Mouse (Mus musculus): Measurements from ENCODE around the gene Hmx3. TPM values are rescaled to one million over a fixed set of nuclear protein-coding genes. Genes with fewer than 3 reads are reported as not detected.

Hmx3 gene
- polyA plus RNA-seq, 1 experiment from 2014 or later: 0.61 TPM

DNA sequence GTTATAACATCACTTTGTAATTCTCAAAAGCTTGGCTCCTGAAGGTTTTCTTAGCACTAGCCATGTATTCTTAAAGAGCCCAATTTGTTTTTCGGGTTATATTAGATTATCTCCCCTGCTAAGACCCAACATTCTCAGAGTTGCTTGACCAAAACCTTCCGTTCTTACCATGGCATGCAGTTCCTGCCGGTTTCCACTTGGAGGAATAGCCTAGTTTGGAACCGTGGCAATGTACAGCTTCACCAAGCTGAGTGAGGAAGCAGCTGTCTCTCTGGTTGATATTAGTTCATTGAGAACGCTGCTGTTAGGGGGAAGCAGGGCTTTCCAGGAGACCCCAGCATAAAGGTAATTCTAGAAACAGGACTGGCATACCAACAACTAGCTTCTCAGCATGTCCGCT, 32.6 kb downstream of the Hmx3 start:
- H3K36me3 ChIP-seq: peaks cover 43% of the 10 kb centered on the region
- no peak overlapping the region for H3K27ac ChIP-seq
- H3K27me3 ChIP-seq (ENCODE audit: insufficient read depth, poor library complexity, severe bottlenecking): no peaks in the 10 kb centered on the region
- WGBS: 76% methylated on average over 6 of the region's 6 CpGs
- no peaks in the 10 kb centered on the region for H3K9me3 ChIP-seq
- DNase-seq (ENCODE audit: low spot score): no peak
- no peaks in the 10 kb centered on the region for H3K4me1 ChIP-seq (replicated peaks)
- H3K4me3 ChIP-seq: no peak overlapping the region

GRCm38 (mm10) chr7:131582178-131582577, 39.5 kb downstream of the Hmx3 start:
- Histone ChIP-seq H3K36me3 (no peaks in the 10 kb centered on the region), H3K4me1 (replicated peaks) (no peaks in the 10 kb centered on the region), H3K27ac (no peak overlapping the region), H3K27me3 (ENCODE audit: insufficient read depth, poor library complexity, severe bottlenecking) (peaks cover 11% of the 10 kb centered on the region; the same call in 1 of the 2 replicates), H3K9me3 (no peaks in the 10 kb centered on the region), H3K4me3 (no peak overlapping the region)
- 62% methylated on average over 9 of the region's 9 CpGs for WGBS
- no peak for DNase-seq (ENCODE audit: low spot score)

DNA sequence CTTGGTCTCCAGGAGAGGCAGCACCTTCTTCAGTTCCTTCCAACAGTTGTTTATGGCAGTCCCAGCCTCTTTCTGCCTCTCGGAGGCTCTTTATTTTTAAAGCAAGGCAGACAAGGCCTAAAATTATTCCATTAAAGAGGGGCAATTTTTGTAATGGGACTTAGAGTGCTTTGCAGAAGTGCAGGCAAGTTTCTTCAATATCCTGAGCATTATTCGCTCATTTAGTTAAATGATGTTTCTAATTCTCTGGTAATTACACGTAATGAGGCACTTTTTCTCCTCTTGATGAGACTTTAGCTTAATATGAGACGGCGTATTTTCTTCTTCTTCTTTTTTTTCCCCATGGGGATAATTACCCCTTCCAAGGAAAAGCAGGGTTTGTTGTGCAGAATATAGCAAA, 42.9 kb downstream of the Hmx3 start:
- WGBS: 93% methylated on average over 5 of the region's 5 CpGs
- no peak for DNase-seq (ENCODE audit: low spot score)
- Histone ChIP-seq H3K4me3 (no peak overlapping the region), H3K4me1 (replicated peaks) (no peaks in the 10 kb centered on the region), H3K9me3 (no peaks in the 10 kb centered on the region), H3K36me3 (no peaks in the 10 kb centered on the region), H3K27me3 (ENCODE audit: insufficient read depth, poor library complexity, severe bottlenecking) (peaks cover 23% of the 10 kb centered on the region), H3K27ac (no peak overlapping the region)

Other genes with a start within 250 kb of the Hmx3 start
- not detected in 2 replicates for gene Cuzd1, start 220.6 kb upstream of the Hmx3 start, polyA plus RNA-seq (2016; fragmentation: Nextera tagmentation; extraction: Ambion mirVana)
- not detected in 2 replicates for gene Fam24b, start 213.4 kb upstream of the Hmx3 start, polyA plus RNA-seq (2016; fragmentation: Nextera tagmentation; extraction: Ambion mirVana)
- gene Fam24a, start 209.0 kb upstream of the Hmx3 start, polyA plus RNA-seq (2016; fragmentation: Nextera tagmentation; extraction: Ambion mirVana): not detected in 2 replicates
- gene 2310057M21Rik, start 180.1 kb upstream of the Hmx3 start, polyA plus RNA-seq (2016; fragmentation: Nextera tagmentation; extraction: Ambion mirVana): 20.8 and 21.5 TPM in 2 replicates
- 68.1 and 70.9 TPM in 2 replicates for gene Pstk, start 171.7 kb upstream of the Hmx3 start, polyA plus RNA-seq (2016; fragmentation: Nextera tagmentation; extraction: Ambion mirVana)
- 15.2 and 16.3 TPM in 2 replicates for gene Ikzf5, start 132.3 kb upstream of the Hmx3 start, polyA plus RNA-seq (2016; fragmentation: Nextera tagmentation; extraction: Ambion mirVana)
- 63.0 and 68.4 TPM in 2 replicates for gene Acadsb, start 132.3 kb upstream of the Hmx3 start, polyA plus RNA-seq (2016; fragmentation: Nextera tagmentation; extraction: Ambion mirVana)
- 0.91 and 1.2 TPM in 2 replicates for gene Hmx2, start 5.9 kb downstream of the Hmx3 start, polyA plus RNA-seq (2016; fragmentation: Nextera tagmentation; extraction: Ambion mirVana)
- gene Bub3, start 17.4 kb downstream of the Hmx3 start, polyA plus RNA-seq (2016; fragmentation: Nextera tagmentation; extraction: Ambion mirVana): 306 and 322 TPM in 2 replicates

Data from hindbrain, embryonic 10.5 days (tissue).